Mouse (Mus musculus): ENCODE measurements around the gene Itpr3. TPM values are rescaled to one million over a fixed set of nuclear protein-coding genes. Genes with fewer than 3 reads are reported as not detected.

Gene Itpr3
- total RNA-seq, 1 experiment from 2014 or later: 28.9 TPM

DNA sequence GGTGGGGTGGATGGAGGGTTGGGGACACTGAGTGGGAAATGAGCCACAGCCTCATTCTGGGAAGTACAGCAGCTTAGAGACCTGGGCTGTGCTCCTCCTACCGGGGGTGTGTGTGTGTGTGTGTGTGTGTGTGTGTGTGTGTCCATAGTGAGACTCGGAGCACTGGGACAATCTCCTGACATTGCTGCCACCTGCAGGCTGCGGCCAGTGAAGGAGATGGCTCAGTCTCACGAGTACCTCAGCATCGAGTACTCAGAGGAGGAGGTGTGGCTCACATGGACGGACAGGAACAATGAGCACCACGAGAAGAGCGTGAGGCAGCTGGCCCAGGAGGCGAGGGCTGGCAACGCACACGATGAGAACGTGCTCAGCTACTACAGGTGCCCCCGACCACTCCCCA lies 38.6 kb downstream of the Itpr3 start:
- no peak for ATAC-seq (replicated peaks; ENCODE audit: insufficient number of reproducible peaks, low FRiP score, low TSS enrichment, poor library complexity, severe bottlenecking)

DNA sequence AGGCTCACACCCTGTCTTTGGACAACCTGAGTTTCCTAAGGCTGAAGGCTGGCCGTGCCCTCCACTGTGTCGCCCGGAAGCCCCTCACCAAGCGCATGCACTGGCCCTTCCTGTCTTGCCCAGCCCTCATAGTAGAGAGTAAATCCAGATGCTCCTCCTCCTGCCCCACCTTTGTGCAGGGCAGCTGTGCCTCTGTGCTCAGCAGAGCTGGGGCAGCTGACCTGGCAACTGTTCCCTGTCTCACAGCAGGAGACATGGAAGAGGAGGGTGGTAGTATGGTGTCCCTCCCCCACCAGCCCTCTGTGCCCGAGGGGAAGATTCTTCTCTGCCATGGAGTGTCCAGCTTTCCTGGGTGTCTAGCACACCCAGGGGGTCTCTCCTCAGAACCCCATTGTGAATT lies 44.6 kb downstream of the Itpr3 start:
- no peak for ATAC-seq (replicated peaks; ENCODE audit: insufficient number of reproducible peaks, low FRiP score, low TSS enrichment, poor library complexity, severe bottlenecking)

DNA sequence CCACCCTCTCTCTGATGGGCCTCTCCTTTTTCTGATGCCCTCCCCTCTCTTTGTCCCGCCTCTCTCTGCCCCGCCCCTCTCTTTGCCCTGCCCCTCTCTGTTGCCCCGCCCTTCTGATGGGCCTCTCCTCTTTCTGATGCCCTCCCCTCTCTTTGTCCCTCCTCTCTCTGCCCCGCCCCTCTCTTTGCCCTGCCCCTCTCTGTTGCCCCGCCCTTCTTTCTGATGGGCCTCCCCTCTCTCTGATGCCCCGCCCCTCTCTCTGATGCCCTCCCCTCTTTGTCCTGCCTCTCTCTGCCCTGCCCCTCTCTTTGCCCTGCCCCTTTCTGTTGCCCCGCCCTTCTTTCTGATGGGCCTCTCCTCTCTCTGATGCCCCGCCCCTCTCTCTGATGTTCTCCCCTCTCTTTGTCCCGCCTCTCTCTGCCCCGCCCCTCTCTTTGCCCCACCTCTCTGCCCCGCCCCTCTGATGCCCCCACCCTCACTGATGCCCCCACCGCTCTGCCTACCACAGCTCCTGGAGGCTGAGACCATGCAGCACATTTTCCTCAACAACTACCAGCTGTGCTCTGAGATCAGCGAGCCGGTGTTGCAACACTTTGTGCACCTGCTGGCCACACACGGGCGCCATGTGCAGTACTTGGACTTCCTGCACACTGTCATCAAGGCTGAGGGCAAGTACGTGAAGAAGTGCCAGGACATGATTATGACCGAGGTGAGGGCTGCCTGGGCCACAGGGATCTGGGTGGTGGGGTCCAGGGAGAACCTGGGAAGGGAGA lies 48.8 kb downstream of the Itpr3 start:
- no peak for ATAC-seq (replicated peaks; ENCODE audit: insufficient number of reproducible peaks, low FRiP score, low TSS enrichment, poor library complexity, severe bottlenecking)

DNA sequence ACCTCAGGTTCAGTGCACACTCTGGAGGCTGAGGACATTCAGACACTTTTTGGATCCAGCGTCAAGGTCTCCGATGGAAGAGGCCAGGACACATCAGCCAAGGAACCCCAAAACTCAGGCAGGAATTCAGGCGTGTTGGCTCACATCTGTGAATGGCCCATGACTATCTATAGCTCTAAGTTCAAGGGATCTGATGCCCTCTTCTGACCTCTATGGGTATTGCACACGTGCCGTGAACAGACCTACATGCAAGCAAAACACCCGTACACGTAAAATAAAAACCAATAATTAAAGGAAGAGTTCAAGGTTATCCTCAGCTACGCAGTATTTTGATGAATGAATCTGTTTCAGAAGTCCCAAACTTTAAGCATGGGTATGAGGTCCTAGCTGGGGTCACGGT lies 49.6 kb downstream of the Itpr3 start:
- no peak for ATAC-seq (replicated peaks; ENCODE audit: insufficient number of reproducible peaks, low FRiP score, low TSS enrichment, poor library complexity, severe bottlenecking)

DNA sequence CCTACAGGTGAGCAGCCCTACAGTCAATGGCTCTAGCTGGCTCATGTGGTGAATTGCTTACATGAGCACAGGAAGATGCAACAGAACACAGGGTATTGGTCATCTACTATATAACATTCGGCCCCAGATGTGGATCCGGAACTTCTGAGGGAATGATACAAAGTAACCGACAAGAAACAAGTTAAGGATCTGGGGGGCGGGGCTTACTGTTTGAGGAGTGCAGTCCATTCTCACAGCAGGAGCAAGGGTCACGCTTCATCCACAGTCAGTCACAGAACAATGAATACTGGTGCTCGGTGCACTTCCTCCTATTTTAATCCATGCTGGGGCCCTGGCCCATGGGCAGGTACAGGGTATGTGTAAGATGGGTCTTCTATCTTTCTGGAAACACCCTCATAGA lies 50.8 kb downstream of the Itpr3 start:
- ATAC-seq (replicated peaks; ENCODE audit: insufficient number of reproducible peaks, low FRiP score, low TSS enrichment, poor library complexity, severe bottlenecking): no peak

DNA sequence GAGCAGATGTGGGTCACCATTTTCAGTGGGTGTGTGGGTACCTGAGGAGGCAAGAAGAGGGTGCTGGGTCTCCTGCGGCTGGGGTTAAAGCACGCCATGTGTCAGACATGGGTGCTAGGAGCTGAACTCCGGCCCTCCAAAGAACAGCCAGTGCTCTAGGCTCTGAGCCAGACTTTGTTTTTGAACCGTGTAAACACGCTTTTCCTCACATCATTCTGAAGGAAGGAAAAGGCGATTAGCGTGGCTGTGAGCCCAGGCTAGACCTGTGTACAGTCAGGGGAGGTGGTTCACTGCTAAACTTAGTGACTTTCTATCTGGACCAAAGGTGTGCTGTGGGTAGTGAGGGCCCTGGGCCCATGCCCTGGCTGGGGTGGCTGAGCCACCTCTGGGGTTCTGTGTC lies 53.0 kb downstream of the Itpr3 start:
- no peak for ATAC-seq (replicated peaks; ENCODE audit: insufficient number of reproducible peaks, low FRiP score, low TSS enrichment, poor library complexity, severe bottlenecking)

DNA sequence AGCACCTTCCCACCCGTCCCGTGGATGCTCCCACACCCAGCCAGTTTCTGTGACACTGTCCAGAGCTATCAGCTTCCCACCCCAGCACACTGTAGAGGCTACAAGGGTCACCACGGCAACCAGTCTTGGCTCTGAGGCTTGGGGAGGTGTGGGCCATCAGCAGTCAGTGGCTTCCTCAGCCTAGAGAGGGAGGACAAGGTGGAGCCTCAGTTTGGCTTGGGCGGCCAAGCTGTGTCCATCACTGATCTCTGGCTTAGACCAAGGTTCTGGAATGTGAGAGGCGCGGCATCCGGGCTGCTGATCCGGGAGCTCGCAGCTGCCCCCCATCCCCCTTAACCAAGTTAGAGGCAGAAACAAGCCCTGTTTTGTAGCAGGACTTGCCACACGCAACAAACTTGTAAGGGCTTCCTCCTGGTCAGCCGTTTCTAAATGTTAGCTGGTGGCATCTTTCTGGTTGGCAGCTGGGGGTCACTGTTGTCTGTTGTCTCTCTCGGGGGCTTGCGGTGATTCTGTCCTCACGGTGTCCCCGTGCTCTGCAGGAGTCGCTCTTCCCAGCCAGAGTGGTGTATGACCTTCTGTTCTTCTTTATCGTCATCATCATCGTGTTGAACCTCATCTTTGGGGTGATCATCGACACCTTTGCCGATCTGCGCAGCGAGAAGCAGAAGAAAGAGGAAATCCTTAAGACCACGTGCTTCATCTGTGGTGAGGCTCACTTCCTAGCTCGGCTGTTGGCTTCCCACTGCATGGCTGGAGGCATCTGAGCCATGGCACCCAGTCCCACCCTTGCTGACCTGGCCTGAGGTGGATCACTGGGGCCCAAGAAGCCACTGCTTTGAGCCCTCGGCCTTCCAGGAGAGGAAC lies 61.8 kb downstream of the Itpr3 start:
- ATAC-seq (replicated peaks; ENCODE audit: insufficient number of reproducible peaks, low FRiP score, low TSS enrichment, poor library complexity, severe bottlenecking): peak; percentile 54

DNA sequence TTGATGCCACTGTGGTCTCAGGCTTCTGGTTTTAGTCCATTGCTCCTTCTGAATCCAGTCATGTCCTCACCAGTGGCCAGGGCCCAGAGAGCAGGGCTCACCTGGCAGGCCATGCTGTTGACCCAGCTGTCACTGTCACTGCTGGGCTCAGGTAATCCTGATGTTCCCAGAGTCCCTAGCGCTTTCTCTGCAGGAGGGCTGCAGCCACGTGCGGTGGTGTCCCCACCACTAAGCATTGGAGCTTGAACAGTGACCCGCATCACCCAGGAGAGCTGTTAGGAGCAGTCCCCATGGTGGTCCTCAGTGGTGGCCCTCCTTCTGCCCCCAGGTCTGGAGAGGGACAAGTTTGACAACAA lies 62.4 kb downstream of the Itpr3 start:
- ATAC-seq (replicated peaks; ENCODE audit: insufficient number of reproducible peaks, low FRiP score, low TSS enrichment, poor library complexity, severe bottlenecking): no peak

DNA sequence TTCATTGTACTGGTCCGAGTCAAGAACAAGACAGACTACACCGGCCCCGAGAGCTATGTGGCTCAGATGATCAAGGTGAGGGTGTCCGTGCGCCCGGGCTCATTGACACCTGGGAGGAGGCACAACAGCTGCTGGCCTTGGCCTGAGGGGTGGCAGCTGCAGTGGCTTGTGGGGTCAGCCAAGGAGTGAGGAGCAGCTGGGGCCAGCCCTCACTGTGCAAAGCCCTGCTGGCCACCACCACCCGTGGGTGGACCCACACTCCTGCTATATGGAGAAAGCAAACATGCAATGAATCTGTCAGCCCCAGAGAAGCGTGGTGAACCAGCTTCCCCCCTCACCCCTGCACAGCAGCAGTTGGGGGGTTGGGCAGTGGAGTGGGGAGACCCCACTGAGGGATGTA lies 62.9 kb downstream of the Itpr3 start:
- no peak for ATAC-seq (replicated peaks; ENCODE audit: insufficient number of reproducible peaks, low FRiP score, low TSS enrichment, poor library complexity, severe bottlenecking)

DNA sequence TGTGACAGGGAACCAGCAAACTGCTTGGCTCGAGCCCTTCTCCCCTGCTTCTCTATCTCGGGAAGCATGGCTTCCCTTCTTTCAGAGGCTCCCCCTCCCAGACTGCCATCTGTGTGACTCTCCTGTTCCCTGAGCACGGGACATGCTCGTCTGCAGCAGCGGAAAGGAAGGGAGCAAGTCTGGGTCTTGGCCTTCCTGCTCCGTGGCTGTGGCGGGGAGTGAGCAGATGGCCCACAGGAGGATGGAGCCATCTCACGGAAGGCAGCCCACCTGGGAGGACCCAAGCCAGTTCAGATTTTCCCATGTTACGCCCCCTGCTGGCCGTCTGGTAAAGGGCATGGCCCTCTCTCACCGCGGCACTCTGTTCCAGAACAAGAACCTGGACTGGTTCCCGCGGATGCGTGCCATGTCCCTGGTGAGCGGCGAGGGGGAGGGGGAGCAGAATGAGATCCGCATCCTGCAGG lies 63.5 kb downstream of the Itpr3 start:
- no peak for ATAC-seq (replicated peaks; ENCODE audit: insufficient number of reproducible peaks, low FRiP score, low TSS enrichment, poor library complexity, severe bottlenecking)

DNA sequence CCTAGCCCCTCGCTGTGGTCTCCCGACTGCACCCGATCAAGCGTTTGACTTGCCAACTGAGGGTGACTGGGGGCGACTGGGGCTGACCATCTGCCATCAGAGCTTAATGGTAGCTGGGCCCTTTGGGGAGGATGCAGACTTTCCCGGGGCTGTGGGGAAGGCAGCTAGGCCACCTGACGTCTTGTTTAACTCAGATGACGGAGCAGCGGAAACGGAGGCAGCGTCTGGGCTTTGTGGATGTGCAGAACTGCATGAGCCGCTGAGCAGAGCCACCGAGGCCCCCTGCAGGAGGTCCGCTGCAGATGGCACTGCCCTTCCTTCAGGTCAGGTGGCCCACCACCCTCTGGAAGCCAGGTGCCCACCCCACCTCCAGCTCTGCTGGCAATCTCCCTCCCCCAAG lies 64.2 kb downstream of the Itpr3 start:
- no peak for ATAC-seq (replicated peaks; ENCODE audit: insufficient number of reproducible peaks, low FRiP score, low TSS enrichment, poor library complexity, severe bottlenecking)

DNA sequence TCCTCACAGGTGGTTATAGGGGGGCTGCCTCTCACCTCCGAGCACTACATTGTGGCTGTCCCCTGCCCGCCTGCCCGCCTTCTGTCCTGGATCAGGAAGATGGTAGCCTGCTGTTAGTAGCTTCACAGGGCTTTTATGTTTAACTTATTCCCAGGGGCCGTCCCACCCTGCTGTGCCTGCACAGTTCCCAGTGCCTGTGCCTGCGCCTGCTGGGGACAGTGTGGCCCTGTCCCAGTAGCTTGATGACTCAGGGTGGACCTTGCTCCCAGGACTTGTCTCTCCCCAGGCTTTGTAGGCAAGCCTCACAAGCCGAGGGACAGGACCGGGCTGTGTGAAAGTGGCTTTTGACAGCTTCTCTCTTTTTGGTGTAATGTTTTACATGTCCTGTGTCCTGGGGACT lies 64.7 kb downstream of the Itpr3 start:
- no peak for ATAC-seq (replicated peaks; ENCODE audit: insufficient number of reproducible peaks, low FRiP score, low TSS enrichment, poor library complexity, severe bottlenecking)

DNA sequence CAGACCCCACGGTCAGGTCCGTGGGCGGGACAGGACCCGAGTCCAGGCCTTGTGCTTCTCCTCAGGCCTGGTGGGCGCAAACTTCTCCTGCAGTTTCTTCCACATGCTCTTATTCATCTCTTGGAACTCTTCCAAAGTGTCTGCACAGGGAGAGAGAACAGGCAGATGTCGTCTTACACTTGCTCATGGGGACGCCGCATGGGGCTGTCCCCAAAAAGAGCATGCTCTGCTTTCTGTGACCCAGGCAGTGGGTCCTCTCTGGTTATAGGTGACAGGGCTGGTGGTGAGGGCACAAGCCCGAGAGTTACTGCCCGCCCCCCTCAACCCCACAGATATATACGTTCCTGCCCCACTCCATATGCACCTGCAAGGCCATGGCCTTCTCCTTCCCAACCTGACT lies 65.6 kb downstream of the Itpr3 start:
- ATAC-seq (replicated peaks; ENCODE audit: insufficient number of reproducible peaks, low FRiP score, low TSS enrichment, poor library complexity, severe bottlenecking): no peak

DNA sequence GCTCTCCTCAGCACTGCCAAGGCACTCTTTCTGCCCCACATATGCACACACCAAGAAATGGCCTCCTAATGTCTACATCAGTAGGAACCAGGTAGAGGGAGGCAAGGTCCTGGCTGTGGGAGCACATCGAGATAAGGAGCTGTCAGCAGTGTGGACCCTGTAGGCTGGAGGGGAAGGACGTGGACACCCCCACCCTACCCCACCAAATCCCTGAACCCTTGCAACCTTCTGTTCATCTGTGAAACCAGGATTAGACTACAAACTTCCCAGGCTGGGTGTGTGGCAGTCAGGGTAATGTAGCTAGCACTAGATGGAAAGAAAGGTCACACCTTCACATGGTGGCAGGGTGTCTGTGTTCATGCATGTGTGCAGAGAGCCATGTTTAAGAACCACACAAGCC lies 66.0 kb downstream of the Itpr3 start:
- ATAC-seq (replicated peaks; ENCODE audit: insufficient number of reproducible peaks, low FRiP score, low TSS enrichment, poor library complexity, severe bottlenecking): no peak

DNA sequence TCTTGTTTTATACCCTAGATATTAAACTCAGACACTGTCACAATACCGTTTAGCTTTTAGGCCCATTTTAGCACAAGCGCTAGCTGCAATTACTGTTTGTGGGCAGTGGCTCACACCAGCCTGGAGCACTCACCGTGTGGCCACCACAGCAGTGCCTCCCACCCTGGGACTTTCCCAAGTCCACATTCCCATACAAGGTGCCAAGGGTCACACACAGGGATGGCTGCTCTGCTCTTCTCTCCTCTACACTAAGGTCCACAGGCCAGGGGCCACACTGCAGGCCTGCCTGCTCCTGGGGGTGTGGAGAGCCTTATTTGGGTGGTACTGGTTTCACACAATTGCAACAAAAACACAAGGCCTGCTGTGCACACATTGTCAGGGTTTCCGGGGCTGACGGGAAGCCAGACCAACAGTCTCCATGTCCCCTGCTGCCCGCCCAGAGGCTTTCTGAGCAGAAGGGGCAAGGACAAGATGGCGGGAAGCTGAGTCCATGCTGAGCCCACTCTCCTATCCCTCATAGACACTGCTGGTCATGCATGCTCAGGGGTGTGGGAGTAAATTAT lies 66.8 kb downstream of the Itpr3 start:
- no peak for ATAC-seq (replicated peaks; ENCODE audit: insufficient number of reproducible peaks, low FRiP score, low TSS enrichment, poor library complexity, severe bottlenecking)

DNA sequence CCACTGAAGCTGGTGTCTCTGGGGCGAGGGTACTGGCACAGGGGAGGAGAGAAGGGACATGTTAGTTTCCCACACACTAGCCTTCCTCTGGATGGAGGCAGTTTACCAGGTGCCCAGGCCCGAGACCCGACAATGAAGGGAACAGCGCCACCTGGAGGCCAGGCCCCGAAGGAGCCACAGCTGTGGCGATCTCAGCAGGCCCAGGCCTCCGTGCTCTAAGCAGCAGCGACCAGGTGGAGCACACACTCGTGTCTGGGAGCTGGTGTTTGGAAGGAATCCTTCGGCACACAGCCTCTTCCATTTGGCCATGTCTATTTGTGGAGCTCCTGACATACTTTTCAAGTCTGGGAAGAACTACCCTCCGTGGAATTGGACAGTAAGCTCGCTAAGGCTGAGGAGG lies 68.1 kb downstream of the Itpr3 start:
- ATAC-seq (replicated peaks; ENCODE audit: insufficient number of reproducible peaks, low FRiP score, low TSS enrichment, poor library complexity, severe bottlenecking): 0 out of 2 replicates have a peak, but pooled peaks have one; percentile 45

DNA sequence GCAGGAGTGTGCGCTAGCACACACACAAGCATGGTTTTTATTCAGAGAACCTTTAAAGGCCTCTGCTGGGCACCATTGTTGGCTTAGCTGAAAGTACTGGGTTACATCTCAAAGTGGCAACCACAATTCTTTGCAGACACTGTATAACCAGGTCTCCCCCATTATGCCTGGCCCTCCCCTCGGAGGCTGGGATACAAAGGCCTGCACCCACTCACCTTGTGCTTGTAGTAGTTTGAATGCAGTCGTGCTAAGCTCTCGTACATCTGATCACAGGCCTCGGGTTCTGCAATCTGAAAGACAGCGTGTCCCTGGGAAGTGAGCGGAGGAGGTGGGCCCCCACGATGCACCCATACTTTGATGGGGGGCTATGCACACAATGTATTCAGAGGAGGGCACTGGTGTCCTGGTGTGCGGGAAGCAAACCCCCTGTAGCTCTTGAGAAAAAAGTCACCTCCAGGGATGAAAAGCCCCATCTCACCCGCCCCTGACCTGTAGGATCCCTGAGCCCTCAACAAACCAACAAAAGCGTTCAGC lies 68.6 kb downstream of the Itpr3 start:
- ATAC-seq (replicated peaks; ENCODE audit: insufficient number of reproducible peaks, low FRiP score, low TSS enrichment, poor library complexity, severe bottlenecking): no peak

DNA sequence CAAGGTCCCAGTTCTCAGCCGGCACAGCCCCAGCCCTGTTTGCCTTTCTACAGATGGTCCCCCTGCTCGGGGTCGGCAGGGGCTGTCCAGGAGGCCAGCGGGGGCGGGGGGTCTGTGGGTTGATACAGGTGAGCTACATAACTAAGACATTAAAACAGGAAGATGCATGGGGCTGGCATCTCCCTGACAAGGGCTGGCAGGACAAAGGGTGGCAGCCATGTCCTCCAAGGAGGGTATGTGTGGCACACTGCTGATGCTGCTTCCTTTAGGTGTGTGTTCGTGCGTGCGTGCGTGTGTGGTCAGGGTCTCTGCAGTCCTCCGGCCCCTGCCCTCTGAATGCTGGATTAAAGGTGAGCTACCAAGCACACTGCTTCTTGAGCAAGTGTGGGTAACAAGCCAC lies 69.9 kb downstream of the Itpr3 start:
- no peak for ATAC-seq (replicated peaks; ENCODE audit: insufficient number of reproducible peaks, low FRiP score, low TSS enrichment, poor library complexity, severe bottlenecking)

DNA sequence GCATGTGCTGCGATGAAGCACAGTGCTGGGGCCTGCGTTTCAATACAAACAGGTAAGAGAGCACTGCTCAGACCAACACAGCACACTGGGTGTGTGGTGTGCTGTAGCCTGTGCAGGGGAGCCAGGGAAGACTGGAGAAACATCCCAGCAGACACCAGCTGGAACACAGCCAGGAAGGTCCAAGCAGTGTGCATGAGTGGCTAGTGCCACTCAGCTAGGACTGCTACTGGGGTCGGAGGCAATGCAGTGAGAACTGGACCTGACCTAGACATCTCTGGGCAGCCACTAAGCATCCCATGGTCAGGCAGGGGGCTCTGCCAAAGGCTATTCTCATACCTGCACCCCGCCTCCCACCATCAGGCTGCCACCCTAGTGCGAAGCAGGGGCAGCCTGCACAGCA lies 71.1 kb downstream of the Itpr3 start:
- no peak for ATAC-seq (replicated peaks; ENCODE audit: insufficient number of reproducible peaks, low FRiP score, low TSS enrichment, poor library complexity, severe bottlenecking)

DNA sequence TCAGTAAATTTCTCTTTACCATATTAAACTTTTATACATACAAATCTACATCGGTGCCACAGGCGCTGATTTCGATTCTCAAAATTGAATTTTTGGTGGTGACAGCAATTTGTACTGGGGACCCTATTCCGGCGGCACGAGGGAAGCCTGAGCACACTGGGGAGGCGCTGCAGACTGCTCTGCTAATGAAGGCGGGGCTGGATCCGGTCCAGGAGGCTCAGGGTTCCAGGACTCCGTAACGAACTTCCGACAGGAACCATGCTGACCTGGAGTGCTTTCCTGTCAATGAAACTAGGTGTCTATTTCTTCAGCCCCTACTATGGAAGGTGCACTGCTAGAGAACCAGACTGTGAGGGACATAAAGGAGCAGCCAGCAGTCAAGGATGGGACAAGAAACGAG lies 72.2 kb downstream of the Itpr3 start:
- ATAC-seq (replicated peaks; ENCODE audit: insufficient number of reproducible peaks, low FRiP score, low TSS enrichment, poor library complexity, severe bottlenecking): no peak

Data from monocyte, adult 5-6 weeks (primary cell).